Mouse (Mus musculus) urinary bladder, adult 18-20 months (tissue): ENCODE data around the gene Cped1.
"Not testable (repeated sequence)": the region's sequence is repeated elsewhere in the genome, so short reads cannot be mapped to it uniquely, and the experiment has no call there.

Source experiments
- DNase-seq, 2 experiments: peaks; one replicate each; pipeline ENCODE4 v3.0.0; 2022; ENCODE audit warnings: low spot score in 2 of 2, mixed read lengths in 2 of 2

The Cped1 gene

DNA sequence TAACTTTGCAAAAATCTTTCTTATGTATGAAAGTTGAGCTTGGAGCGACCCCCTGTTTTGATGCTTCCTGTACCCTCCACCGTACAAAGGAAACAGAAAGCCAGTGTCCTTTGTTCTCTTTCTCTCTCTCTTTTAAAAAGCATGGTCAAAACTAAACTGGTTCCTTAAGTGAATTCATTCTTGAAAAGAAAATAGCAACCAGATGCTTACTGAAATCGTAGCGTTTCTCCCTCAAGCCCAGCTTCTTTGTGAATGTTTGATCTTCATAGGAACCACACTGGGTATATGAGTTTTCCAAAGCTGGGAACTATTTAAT lies 40.6 kb downstream of the Cped1 start:
- no peak for DNase-seq

- no peak for DNase-seq
These were observed 41.3 kb downstream of the Cped1 start for GRCm38 (mm10) chr6:22026761-22027594.

- no peak for DNase-seq
These were observed 42.1 kb downstream of the Cped1 start for GRCm38 (mm10) chr6:22027854-22028253.

DNA sequence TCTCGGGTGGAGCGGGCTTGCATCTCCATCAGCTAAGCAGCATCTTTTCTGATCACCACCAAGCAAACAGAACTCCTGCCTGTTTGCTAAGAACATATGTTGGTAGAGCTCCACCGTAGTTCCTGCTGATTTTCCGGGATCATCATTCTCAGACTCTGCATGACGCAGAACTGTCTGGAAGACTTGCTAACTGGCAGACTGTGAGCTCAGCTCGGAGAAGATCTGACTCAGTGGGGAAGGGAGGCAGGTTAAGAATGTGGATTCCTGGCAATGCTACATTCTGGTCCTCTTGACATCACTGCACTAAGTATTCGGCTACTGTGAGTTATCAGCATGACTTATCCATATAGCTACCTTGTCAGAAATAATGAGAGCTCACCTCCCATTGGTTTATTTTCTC lies 44.7 kb downstream of the Cped1 start:
- DNase-seq, result no peak

- DNase-seq, result no peak
These were observed 47.5 kb downstream of the Cped1 start for GRCm38 (mm10) chr6:22033188-22033587.

- no peak for DNase-seq
These were observed 49.7 kb downstream of the Cped1 start for GRCm38 (mm10) chr6:22035408-22035807.

DNA sequence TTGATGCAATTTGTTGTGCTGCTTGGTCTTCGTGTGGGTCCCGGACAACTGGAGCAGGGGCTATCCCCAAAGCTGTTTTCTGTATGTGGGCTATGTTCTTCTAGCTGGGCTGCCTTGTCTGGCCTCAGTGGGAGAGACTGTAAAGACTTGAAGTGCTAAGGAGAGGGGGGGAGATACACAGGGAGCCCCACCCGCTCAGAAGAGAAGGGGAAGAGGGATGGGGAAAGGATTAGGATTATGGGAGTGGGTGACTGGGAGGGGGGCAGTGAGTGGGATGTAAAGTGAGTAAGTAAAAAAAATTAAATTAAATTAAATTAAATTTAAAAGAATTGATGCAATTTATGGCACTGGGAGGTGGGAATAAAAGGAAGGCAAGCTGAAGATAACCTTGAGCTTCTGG lies 50.2 kb downstream of the Cped1 start:
- DNase-seq, result no peak

GRCm38 (mm10) chr6:22036396-22036795 lies 50.7 kb downstream of the Cped1 start:
- DNase-seq, result no peak

- no peak for DNase-seq
These were observed 51.2 kb downstream of the Cped1 start for GRCm38 (mm10) chr6:22036911-22037310.

DNA sequence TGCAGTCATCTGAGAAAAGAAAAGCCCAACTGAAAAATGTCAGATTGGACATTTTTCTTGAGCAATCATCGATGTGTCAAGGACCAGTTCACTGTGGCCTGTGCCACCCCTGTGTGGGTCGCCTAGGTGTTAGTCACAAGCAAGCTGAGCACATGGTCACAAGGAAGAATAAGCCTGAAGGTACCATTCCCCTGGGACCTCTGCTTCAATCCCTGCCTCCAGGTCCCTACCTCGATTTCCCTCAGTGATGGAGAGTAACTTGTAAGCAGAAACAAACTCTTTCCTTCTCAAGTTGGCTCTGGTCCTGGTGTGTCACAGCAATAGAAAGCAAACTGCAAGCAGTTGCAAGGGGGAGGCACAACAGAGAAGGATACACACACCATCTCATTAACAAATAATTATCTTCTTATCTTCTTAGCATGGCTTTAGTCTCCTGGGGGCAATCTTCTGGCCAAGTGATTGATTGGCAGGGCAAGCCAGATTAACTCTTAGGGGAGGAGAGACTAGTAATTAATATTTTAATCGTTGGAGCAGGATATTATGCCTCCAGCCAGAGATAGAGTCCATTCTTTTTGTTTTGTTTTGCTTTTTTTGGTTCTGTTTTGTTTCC lies 51.8 kb downstream of the Cped1 start:
- no peak for DNase-seq

DNA sequence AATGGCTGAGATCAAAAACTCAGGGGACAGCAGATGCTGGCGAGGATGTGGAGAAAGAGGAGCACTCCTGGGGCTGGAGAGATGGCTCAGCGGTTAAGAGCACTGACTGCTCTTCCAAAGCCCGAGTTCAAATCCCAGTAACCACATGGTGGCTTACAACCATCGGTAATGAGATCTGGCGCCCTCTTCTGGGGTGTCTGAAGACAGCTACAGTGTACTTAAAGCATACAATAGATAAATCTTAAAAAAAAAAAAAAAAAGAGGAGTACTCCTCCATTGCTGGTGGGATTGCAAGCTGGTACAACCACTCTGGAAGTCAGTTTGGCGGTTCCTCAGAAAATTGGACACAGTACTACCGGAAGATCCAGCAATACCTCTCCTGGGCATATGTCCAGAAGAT lies 54.0 kb downstream of the Cped1 start:
- not testable (repeated sequence) for DNase-seq

- DNase-seq, result no peak
These were observed 59.3 kb downstream of the Cped1 start for GRCm38 (mm10) chr6:22044880-22045605.

DNA sequence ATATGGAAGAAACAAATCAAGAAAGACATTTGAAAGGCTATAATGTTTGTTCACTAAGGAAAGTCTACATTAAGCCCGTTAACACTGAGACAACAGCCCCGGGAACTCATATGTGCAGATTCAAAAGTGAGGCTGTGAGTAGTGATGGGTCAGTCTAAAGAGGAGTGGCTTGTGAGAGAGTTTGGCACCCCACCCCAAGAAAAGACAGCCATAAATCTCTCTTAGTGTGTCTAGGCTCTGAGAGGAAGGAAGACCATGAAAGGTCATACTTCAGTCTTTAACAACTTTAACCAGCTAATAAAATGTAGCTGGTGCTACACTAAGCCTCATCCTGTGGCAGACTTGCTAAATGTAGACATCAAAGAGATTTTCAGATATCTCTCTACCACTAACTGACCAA lies 61.4 kb downstream of the Cped1 start:
- DNase-seq, result no peak

DNA sequence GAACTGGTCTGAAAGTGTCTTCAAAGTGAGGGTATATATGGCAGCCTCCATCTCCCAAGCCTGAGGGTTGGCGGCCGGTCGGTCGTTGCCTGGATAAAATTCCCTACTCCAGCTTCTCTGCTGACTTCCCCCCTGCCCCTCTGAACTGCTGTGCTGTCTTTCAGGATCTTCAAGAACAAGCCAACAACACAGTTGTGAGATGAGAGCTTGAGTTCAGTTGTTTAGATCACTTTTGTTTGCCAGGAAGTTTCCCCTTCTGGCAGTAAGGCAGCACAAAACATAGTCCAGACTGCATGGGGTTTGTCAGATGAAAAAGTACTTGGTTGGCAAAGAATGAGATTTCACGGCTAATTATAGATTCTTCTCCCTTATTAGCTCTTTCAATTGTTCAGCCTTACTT lies 63.4 kb downstream of the Cped1 start:
- no peak for DNase-seq

- DNase-seq, result no peak
These were observed 65.8 kb downstream of the Cped1 start for GRCm38 (mm10) chr6:22051526-22051925.

DNA sequence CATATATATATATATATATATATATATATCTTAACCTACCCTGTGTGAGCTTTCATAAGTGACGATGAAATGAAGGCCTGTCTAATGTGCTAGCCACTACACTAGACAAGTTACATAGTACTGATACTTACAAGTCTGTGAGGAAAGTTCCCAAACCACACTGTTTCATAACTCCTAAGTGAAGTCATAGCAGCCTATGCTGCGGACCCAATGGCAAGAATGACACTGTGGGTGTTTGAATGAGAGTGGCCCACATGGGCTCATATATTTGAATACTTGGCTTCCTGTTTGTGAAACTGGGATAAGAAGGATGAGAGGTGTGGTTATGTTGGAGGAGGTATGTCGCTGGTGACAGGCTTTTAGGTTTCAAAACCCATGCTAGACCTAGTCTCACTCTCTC lies 67.3 kb downstream of the Cped1 start:
- no peak for DNase-seq

- DNase-seq, result peak in 1 of 2 experiments; percentile 36
These were observed 78.6 kb downstream of the Cped1 start for GRCm38 (mm10) chr6:22064341-22064740.

DNA sequence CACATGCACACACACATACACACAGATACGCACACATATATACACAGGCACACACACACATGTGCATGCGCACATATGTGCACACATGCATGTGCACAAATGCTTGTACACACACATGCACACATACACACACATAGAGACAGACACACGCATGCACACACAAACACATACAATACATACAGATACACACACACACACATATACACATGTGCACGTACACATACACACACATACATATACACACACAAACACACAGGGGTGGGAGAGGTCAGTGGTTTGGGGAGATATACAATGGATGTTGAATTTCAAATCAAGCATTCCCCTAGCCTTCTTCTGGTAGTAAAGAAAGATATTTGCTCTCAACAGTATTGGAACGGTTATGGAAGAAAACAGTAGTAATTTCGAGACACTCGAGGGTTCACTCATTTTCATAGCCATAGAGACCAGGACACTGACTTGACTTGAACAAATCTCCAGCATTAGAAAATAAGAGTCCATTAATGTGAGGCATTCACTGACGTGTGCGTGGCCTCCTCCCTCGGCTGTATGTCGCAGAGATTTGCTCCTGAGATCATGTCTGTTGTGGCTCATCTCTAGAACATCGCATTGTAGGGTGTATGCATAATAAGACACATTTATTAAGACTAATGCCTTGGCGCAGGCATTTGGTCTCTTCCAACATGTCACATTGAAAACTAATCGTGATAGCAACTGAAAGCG lies 85.0 kb downstream of the Cped1 start:
- DNase-seq, result no peak

DNA sequence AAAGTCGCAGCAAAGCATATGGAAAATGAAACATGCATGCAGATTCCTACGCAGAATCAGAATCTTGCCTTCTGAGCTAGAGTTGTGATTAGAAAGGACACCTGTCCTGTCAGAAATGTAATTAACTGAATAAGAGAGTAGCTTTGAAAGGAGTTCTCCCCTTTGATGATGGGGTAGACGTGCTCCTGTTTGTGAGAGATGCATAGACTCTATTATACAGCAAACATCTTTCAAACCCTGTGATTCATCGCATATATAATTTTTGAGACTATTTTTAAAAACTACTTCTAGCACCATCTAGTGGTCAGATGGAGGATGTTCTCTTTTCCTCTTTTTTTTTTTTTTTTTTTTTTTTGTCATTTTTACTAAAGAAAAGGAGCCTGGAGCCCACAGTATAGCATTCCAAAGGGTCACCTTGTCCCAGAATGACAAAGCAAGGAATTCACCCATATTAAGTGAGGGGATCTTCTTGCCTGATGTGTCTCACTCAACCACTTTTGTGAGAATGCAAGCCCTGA lies 85.7 kb downstream of the Cped1 start:
- DNase-seq, result no peak

DNA sequence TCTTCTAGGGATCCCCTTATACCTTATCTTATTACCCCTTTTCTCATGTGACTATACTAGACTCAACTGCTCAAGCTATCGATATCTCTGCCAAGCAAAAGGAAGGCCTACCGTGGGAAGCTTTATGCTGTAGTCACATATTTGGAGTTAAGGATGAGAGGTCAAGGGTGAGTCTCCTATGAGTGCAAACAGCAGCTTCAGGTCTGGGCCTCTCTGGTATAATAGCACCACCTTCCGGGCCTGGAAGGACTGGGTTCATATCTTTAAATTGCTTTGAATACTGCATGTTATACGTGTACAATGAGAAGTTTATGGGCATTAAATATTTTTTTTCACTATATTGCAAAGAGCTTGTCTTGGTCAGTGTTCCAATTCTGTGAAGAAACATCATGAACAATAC lies 87.0 kb downstream of the Cped1 start:
- DNase-seq, result no peak

GRCm38 (mm10) chr6:22074232-22075083 lies 88.7 kb downstream of the Cped1 start:
- DNase-seq, result no peak
